Mouse (Mus musculus) ovary, postnatal 14 days (tissue): ENCODE data around the gene 4933406M09Rik.

Experiments used
- DNase-seq: peaks from one replicate; pipeline ENCODE4 v3.0.0; 2022; ENCODE audit warnings: low spot score

4933406M09Rik gene

GRCm38 (mm10) chr1:134385666-134386065 lies at the start of gene 4933406M09Rik:
4933406M09Rik (plus strand) TSS chr1:134385940.
- no peak for DNase-seq

- no peak for DNase-seq
Observed at GRCm38 (mm10) chr1:134336958-134337710, 48.6 kb upstream of the 4933406M09Rik start.

DNA sequence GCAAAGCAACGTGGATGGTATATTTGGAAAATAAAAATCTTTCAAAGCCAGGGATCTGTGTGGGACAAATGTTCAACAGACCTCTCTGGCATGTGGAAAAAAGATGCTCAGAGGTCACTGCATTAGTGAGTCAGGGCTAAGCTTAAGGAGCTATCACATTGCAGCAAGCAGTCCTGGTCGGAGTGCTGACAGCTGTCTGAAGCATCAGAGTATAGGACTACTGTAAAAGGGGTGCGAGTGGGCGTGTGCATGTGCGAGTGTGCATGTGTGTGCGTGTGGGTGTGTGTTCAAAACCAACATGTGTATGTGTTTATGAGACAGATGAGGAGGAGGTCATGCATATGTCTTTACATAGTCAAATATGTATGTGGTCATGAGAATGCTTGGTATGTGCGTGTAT lies 46.6 kb upstream of the 4933406M09Rik start:
- no peak for DNase-seq

DNA sequence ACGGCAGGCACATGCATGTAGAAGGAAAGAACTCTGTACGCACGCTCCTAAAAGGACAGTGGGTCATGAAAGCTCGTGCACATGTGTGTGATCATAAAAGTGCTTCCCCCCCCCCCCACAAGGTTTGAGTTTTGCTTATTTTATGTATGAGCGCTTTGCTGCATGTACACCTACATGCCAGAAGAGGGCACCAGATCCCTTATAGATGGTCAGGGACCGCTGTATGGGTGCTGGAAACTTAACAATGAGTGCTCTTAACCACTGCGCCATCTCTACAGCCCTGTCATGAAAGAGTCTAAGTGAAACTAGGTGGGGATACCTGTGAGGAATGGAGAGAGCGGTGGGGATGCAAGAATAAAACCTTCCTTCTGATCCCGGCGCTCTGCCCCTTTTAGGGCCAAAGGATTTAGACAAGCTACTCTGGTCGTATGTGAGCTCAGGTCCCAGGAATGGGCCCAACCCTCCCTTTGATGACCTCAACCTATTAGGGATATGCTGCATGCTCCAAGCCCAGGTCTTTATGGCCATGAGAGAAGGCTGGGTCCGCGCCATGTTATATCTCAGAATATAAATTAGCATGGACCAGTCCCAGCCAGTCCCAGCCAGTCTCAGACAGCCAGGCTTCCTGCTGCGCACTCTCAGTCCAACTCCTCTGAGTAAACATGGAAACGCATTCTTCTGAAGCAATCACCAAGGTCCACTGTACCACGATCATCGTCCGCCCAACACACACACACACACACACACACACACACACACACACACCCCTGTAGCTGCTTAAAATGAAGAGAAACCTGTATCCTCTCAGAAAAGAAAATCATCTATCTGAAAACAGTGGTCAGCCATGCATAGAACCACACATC lies 45.8 kb upstream of the 4933406M09Rik start:
- no peak for DNase-seq

GRCm38 (mm10) chr1:134341641-134342277 lies 44.0 kb upstream of the 4933406M09Rik start:
- no peak for DNase-seq

DNA sequence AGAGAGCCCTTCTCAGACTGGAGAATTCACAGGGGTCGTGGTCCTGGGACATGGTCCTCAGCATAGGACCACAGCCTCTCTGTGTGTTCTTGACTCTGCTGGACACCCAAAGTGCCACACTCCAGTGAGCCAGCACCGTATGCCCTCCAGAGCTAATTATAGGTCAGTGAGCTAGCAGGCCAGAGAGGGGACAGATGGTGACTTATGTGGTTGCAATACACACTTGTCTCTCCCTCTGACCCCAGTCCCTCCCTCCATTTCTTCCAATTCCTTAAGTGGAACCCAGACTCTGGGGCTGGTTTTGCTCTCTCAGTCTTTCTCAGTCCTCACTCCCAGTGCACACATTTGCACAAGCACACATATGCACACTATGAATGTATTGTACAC lies 43.5 kb upstream of the 4933406M09Rik start:
- DNase-seq, result no peak

DNA sequence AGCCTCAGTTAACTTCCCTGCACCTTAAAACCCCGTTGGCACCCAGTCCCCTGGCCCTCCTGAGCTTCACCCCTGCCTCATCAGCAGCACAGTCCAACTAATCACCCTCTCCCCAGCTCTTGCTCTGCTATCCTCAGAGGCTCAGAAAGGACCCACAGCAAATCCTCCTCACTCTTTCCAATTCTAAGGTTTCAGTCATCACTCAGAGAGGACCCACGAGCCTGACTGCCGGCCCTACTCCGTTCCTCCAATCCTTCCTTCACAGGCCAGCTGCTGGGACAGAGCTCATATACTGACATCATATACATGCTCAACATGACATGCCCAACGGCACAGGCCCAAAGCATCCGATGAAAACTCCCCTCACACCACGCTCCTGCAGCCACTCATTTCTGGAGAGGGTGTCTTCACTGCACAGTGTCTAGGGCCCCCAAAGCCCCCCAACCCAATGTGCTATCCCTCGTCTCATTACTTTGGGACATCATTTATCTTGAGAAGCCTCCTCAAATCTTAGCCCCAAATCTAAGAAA lies 42.9 kb upstream of the 4933406M09Rik start:
- DNase-seq, result no peak

DNA sequence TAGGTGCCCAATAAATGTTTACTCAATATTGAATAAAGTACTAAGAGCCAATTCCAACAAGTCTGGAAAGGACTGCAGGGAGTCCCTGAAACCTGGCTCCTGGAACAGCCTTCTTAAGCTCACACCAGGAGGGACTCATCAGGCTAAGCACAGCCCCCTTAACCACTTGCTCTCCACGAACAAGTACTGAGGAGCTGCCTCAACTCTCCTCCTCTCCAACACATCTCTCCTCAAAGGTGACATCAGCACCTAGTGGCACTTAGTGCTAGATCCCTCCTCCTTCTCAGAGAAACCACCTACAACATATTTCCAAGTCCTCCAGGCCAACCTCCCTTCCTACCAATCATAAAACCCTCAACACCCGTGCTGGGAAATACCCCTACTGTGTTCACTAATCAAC lies 42.2 kb upstream of the 4933406M09Rik start:
- no peak for DNase-seq

- peak; percentile 72 for DNase-seq
Observed at GRCm38 (mm10) chr1:134344005-134344950, 41.5 kb upstream of the 4933406M09Rik start.

- DNase-seq, result no peak
Observed at GRCm38 (mm10) chr1:134345075-134345474, 40.7 kb upstream of the 4933406M09Rik start.

DNA sequence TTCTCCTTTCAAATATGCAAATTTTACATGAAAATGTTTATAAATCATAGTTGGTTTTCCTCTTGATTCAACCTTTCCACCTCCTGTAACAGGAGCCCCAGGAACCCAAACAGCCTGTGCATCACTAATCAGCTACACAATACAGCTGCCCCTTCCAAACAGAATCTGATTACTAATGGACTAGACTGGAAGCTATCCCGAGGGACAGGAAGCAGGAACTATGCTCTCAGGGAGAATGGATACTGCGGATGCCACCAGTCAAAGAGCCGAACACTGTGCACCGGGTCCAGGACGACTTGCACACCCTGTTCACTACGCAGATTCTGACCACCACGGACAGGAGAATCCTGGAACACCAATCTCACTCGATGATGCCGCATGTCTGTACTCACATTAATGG lies 37.9 kb upstream of the 4933406M09Rik start:
- no peak for DNase-seq

GRCm38 (mm10) chr1:134353326-134353725 lies 32.4 kb upstream of the 4933406M09Rik start:
- no peak for DNase-seq

- DNase-seq, result no peak
Observed at GRCm38 (mm10) chr1:134357461-134357860, 28.3 kb upstream of the 4933406M09Rik start.

- DNase-seq, result no peak
Observed at GRCm38 (mm10) chr1:134360656-134361055, 25.1 kb upstream of the 4933406M09Rik start.

DNA sequence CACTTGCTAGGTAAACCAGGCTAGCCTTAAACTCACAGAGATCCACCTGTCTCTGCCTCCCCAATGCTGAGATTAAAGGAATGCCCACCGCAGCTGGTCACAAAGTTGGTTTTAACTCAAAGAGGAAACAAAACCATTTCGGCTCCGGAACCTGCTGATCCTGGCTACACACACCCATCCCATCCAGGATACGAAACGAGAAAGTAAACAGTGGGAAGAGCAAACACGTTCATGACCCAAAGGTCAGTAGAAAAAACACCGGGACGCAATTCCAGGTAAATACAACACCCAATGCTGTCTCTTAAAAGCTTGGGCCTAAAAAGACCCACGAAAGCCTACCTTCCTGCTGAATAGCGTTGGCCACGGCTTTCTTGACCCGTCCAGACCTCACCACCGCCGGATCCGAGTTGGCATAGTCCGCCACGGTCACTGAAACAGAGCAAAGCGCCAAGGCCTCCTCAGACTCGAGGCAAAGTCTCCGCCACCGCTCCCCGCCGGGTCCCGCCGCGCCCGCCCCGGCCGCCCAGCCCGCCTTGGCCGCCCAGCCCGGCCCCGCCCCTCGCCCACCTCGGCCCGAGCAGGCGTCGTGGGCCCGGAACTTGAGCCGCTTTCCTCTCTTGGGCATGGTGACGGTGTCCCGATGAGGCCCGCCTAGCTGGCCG lies 24.4 kb upstream of the 4933406M09Rik start:
- DNase-seq, result no peak

DNA sequence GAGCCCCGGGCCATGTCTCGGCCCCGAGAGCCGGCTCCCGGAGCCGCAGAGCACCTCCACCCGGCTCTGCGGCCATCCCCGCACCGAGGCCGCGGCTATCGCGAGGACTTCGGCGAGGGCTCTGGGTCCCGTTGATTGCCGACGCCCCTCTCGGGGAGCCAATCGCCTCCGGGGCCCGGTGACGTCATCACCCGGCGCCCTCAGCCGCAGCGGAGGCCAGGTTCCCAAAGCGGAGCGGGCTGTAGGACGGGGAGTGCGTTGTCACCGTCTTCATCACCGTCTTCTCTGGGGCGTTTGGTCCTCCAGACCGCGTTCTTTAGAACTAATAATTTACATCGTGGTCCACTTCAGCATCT lies 23.9 kb upstream of the 4933406M09Rik start, which contains the start of gene Tmem183a:
Gene Tmem183a (minus strand): TSS at position 123 of the 356 bp plus-strand sequence.
- DNase-seq, result peak; percentile 96

DNA sequence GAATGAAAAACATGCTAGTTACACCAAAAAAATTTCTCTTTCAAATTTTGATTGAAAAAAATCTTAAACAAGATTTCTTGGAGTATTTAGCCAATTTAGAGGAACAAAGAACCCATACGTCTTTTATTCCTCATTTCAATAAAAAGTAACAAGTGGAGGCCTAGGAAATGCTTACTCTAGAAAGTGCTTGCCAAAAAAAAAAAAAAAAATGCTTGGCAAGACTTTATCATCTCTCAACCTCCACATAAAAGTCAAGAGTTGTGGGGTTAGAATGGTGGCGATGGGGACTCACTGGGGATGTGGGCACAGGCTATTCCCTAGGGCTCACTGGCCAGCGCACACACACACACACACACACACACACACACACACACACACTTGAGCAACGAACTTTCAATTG lies 22.5 kb upstream of the 4933406M09Rik start:
- DNase-seq, result no peak

DNA sequence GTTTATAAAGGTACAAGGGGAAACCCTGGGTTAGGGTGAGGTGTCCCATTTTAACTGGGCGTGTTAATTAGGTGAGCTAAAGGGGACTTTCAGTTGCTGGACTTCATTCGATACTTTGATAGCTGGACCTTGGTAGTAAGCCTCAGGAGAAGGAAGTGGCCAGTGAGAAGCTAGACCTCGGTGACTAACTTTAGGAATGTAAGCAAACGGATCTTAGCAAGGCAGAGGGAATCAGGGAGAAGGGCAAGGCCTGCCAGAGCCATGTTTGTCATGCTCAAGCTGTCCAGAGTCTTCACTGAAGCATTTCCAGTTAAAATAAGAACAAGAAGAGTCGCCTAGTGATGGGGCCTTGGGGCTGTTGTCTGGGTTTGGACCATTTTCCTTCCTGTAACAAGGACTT lies 20.2 kb upstream of the 4933406M09Rik start:
- no peak for DNase-seq

DNA sequence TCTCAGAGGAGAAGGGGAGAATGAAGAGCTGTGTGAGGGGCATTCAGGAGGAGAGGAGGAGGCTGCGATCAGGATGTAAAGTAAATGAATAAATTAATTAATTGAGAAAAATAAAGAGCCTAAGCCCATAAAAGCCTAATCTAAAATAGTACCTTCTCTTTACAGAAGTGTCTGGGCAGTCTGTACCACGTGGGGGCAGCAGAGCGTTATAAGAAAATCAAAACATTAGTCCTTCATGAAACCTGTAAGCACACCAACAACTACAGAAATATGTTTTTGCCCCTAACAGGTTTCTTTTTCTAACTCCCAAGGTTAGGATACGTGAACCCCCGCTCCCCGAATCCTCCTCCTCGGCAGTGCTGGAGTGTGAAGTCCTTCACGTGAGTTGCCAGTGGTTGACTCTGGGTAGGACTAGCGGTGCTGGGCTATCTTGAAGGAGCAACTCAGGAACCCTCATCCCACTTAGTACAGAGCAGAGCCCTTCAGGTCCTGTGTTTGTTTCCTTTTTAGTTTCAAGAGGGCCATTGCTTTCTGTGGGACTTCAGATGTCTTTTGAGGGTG lies 16.9 kb upstream of the 4933406M09Rik start:
- peak; percentile 55 for DNase-seq

DNA sequence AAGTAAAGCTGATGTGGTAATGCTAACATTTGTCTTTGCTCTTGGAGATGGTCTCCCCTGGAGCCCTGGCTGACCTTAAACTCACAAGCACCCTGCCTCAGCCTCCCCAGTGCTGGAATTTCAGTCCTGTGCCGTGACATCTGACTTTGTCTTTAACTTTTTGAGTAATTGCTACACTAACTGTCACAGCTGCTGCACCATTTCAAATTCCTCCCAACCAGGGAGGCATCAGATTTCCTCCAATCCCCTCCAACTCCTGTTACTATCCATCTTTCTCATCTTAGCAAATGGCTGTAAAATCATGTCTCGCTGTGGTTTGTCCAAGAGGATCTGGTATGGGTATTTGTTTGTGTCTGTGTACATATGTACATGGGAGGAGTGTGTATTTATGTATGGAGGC lies 11.6 kb upstream of the 4933406M09Rik start:
- no peak for DNase-seq
